Mouse (Mus musculus) intestine, embryonic 15.5 days (tissue): ENCODE data around the gene Itsn1. TPM values are rescaled to one million over a fixed set of nuclear protein-coding genes. Genes with fewer than 3 reads are reported as not detected.

Source experiments
- ATAC-seq: fragments of 200-750 bp; cut with Nextera tagmentation; 2 replicates; pipeline ENCODE4 v1.8.0; 2017; ENCODE audit warnings: moderate TSS enrichment, moderate library complexity
- H3K27ac ChIP-seq: fragments of 300-500 bp; sonication (generic); 2 replicates; pipeline ENCODE4 v1.5.1; 2015; ENCODE audit warnings: mild to moderate bottlenecking, inconsistent platforms
- H3K27me3 ChIP-seq: fragments of 300-500 bp; sonication (generic); replicated peaks from 2 replicates; pipeline ENCODE4 v1.6.1; 2015; ENCODE audit warnings: inconsistent platforms
- H3K36me3 ChIP-seq: fragments of 300-500 bp; sonication (generic); 2 replicates; pipeline ENCODE4 v1.6.1; 2015; ENCODE audit warnings: inconsistent platforms
- H3K4me1 ChIP-seq: fragments of 300-500 bp; sonication (generic); replicated peaks from 2 replicates; pipeline ENCODE4 v1.6.1; 2015; ENCODE audit warnings: inconsistent platforms
- H3K4me2 ChIP-seq: fragments of 300-500 bp; sonication (generic); replicated peaks from 2 replicates; pipeline ENCODE4 v1.6.1; 2015; ENCODE audit warnings: mild to moderate bottlenecking, inconsistent platforms
- H3K4me3 ChIP-seq: fragments of 300-500 bp; sonication (generic); replicated peaks from 2 replicates; pipeline ENCODE4 v1.5.1; 2015; ENCODE audit warnings: inconsistent platforms
- H3K9ac ChIP-seq: fragments of 300-500 bp; sonication (generic); 2 replicates; pipeline ENCODE4 v1.6.1; 2015; ENCODE audit warnings: inconsistent platforms
- H3K9me3 ChIP-seq: fragments of 300-500 bp; sonication (generic); 2 replicates; pipeline ENCODE4 v1.6.1; 2016; ENCODE audit warnings: inconsistent platforms
- WGBS: fragments of 180-500 bp; shearing (Covaris S2); methylation state at CpG from one replicate; pipeline ENCODE4 v1.1.7; 2015; 5-methylcytosine and 5-hydroxymethylcytosine counted together
- polyA plus RNA-seq: library from polyadenylated mRNA; unstranded; fragments of >200 nt; fragmentation: Nextera tagmentation; extraction: Ambion mirVana; gene quantifications from 2 replicates; pipeline ENCODE4 v1.2.1, GENCODE M21; 2015

The Itsn1 gene
- polyA plus RNA-seq, 1 experiment from 2014 or later = 16.4 TPM

DNA sequence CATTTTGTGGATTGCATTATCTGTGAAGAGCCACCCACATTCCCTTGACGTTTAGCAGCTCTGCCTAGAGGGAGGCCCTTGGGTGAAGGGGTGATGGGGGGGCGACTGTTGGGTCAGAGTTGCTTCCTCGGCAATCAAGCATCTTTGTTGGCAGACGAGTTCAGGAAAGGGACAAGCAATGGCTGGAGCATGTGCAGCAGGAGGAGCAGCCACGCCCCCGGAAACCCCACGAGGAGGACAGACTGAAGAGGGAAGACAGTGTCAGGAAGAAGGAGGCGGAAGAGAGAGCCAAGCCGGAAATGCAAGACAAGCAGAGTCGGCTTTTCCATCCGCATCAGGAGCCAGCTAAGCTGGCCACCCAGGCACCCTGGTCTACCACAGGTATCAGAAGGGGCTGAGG, 110.4 kb downstream of the Itsn1 start:
- no peaks in the 10 kb centered on the region; the same call in 1 of the 2 replicates for H3K36me3 ChIP-seq
- no peaks in the 10 kb centered on the region for H3K9me3 ChIP-seq
- H3K4me2 ChIP-seq = no peak overlapping the region
- H3K27me3 ChIP-seq = no peaks in the 10 kb centered on the region
- ATAC-seq = no peak
- no peak overlapping the region for H3K9ac ChIP-seq
- 36% methylated on average over 11 of the region's 11 CpGs for WGBS
- no peak overlapping the region for H3K4me3 ChIP-seq
- H3K27ac ChIP-seq = no peak overlapping the region
- peaks cover 6% of the 10 kb centered on the region; the same call in 1 of the 2 replicates for H3K4me1 ChIP-seq

- Histone ChIP-seq H3K27ac (no peak overlapping the region), H3K9ac (no peak overlapping the region), H3K36me3 (no peaks in the 10 kb centered on the region; the same call in 1 of the 2 replicates), H3K9me3 (no peaks in the 10 kb centered on the region), H3K4me3 (no peak overlapping the region), H3K4me2 (no peak overlapping the region), H3K4me1 (peaks cover 1% of the 10 kb centered on the region; the same call in 1 of the 2 replicates), H3K27me3 (no peaks in the 10 kb centered on the region)
- ATAC-seq = 0 out of 2 replicates have a peak, but pooled peaks have one; percentile 44
- WGBS = 71% methylated on average over 14 of the region's 14 CpGs
Measured at GRCm38 (mm10) chr16:91841026-91841630, 112.0 kb downstream of the Itsn1 start.

GRCm38 (mm10) chr16:91846089-91846741, 117.1 kb downstream of the Itsn1 start:
- H3K4me1 ChIP-seq = no peaks in the 10 kb centered on the region
- H3K9me3 ChIP-seq = no peaks in the 10 kb centered on the region
- WGBS = 35% methylated on average over 10 of the region's 10 CpGs
- ATAC-seq = peak; percentile 61
- peaks cover 5% of the 10 kb centered on the region; the same call in 1 of the 2 replicates for H3K36me3 ChIP-seq
- H3K9ac ChIP-seq = no peak overlapping the region
- no peak overlapping the region for H3K27ac ChIP-seq
- no peak overlapping the region for H3K4me2 ChIP-seq
- no peak overlapping the region for H3K4me3 ChIP-seq
- H3K27me3 ChIP-seq = no peaks in the 10 kb centered on the region

GRCm38 (mm10) chr16:91847525-91848225, 118.6 kb downstream of the Itsn1 start:
- H3K27ac ChIP-seq = no peak overlapping the region
- H3K9me3 ChIP-seq = no peaks in the 10 kb centered on the region
- H3K4me3 ChIP-seq = no peak overlapping the region
- ATAC-seq = no peak
- H3K4me1 ChIP-seq = no peaks in the 10 kb centered on the region
- H3K36me3 ChIP-seq = peaks cover 11% of the 10 kb centered on the region
- no peaks in the 10 kb centered on the region for H3K27me3 ChIP-seq
- H3K4me2 ChIP-seq = no peak overlapping the region
- no peak overlapping the region for H3K9ac ChIP-seq
- 91% methylated on average over 13 of the region's 13 CpGs for whole genome bisulfite sequencing

DNA sequence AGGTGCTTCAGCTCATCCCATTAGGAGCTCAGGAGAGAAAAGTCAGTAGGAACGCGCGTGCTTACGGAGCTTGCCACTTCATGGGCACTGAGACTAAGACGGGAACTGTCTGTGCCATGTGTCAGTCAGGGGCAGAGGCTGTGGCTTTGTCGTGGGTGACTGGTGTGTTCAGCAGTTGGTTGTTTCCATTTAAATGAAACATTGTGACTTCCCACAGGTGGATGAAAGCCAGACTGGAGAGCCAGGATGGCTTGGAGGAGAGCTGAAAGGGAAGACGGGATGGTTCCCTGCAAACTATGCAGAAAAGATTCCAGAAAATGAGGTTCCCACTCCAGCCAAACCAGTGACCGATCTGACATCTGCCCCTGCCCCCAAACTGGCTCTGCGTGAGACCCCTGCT, 119.4 kb downstream of the Itsn1 start:
- H3K4me1 ChIP-seq = no peaks in the 10 kb centered on the region
- WGBS = 92% methylated on average over 9 of the region's 9 CpGs
- ATAC-seq = no peak

GRCm38 (mm10) chr16:91848906-91849603, 120.0 kb downstream of the Itsn1 start:
- Histone ChIP-seq H3K27me3 (no peaks in the 10 kb centered on the region), H3K9ac (no peak overlapping the region), H3K9me3 (no peaks in the 10 kb centered on the region), H3K4me2 (no peak overlapping the region), H3K4me1 (no peaks in the 10 kb centered on the region), H3K4me3 (no peak overlapping the region), H3K27ac (no peak overlapping the region), H3K36me3 (peaks cover 11% of the 10 kb centered on the region)
- no peak for ATAC-seq
- WGBS = 90% methylated on average over 7 of the region's 7 CpGs

More for the DNA sequence above, 119.4 kb downstream of the Itsn1 start:
- Histone ChIP-seq H3K27me3 (no peaks in the 10 kb centered on the region), H3K27ac (no peak overlapping the region), H3K9me3 (no peaks in the 10 kb centered on the region), H3K36me3 (peaks cover 11% of the 10 kb centered on the region), H3K4me3 (no peak overlapping the region), H3K9ac (no peak overlapping the region), H3K4me2 (no peak overlapping the region)

- no peak overlapping the region for H3K4me2 ChIP-seq
- no peaks in the 10 kb centered on the region for H3K27me3 ChIP-seq
- H3K4me1 ChIP-seq = no peaks in the 10 kb centered on the region
- WGBS = 87% methylated on average over 3 of the region's 3 CpGs
- no peaks in the 10 kb centered on the region for H3K9me3 ChIP-seq
- no peak overlapping the region for H3K9ac ChIP-seq
- no peak overlapping the region for H3K27ac ChIP-seq
- peaks cover 15% of the 10 kb centered on the region for H3K36me3 ChIP-seq
- no peak for ATAC-seq
- H3K4me3 ChIP-seq = no peak overlapping the region
Measured at GRCm38 (mm10) chr16:91850175-91850574, 121.1 kb downstream of the Itsn1 start.

- 84% methylated on average over 19 of the region's 19 CpGs for WGBS
- H3K9ac ChIP-seq = no peak overlapping the region
- H3K4me2 ChIP-seq = no peak overlapping the region
- no peaks in the 10 kb centered on the region for H3K4me1 ChIP-seq
- H3K36me3 ChIP-seq = peaks cover 15% of the 10 kb centered on the region
- ATAC-seq = no peak
- no peak overlapping the region for H3K27ac ChIP-seq
- no peaks in the 10 kb centered on the region for H3K9me3 ChIP-seq
- H3K4me3 ChIP-seq = no peak overlapping the region
- H3K27me3 ChIP-seq = no peaks in the 10 kb centered on the region
Measured at GRCm38 (mm10) chr16:91851456-91852231, 122.6 kb downstream of the Itsn1 start.

- Histone ChIP-seq H3K36me3 (peaks cover 15% of the 10 kb centered on the region), H3K9me3 (no peaks in the 10 kb centered on the region), H3K4me2 (no peak overlapping the region), H3K4me1 (no peaks in the 10 kb centered on the region), H3K4me3 (no peak overlapping the region), H3K27me3 (no peaks in the 10 kb centered on the region), H3K9ac (no peak overlapping the region), H3K27ac (no peak overlapping the region)
- WGBS = 80% methylated on average over 10 of the region's 10 CpGs
- no peak for ATAC-seq
Measured at GRCm38 (mm10) chr16:91852753-91853152, 123.7 kb downstream of the Itsn1 start.

GRCm38 (mm10) chr16:91853223-91853622, 124.1 kb downstream of the Itsn1 start:
- Histone ChIP-seq H3K27me3 (no peaks in the 10 kb centered on the region), H3K4me3 (no peak overlapping the region), H3K9me3 (no peaks in the 10 kb centered on the region), H3K27ac (no peak overlapping the region), H3K9ac (no peak overlapping the region), H3K36me3 (peaks cover 15% of the 10 kb centered on the region), H3K4me2 (no peak overlapping the region), H3K4me1 (no peaks in the 10 kb centered on the region)
- no peak for ATAC-seq
- WGBS = 88% methylated on average over 12 of the region's 12 CpGs

DNA sequence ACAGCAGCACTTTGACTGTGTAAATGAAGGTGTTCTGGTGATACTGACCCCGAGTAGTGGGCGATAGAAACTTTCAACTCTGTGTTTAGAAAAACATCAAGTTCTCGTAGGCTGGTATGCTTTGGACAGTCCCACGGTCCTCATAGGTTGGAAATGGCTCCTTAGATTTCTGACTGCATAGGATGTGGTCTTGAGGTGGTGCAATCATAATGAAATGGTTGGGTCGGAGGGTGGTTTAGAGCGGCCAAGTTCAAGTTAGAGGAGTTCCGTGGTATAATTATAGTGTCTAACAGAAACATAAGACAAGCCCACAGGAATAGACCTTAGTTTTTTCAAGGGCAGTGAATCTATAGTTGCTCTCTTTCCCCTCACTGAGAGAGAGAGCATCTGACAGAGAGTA, 129.6 kb downstream of the Itsn1 start:
- H3K27ac ChIP-seq = no peak overlapping the region
- no peak overlapping the region for H3K4me3 ChIP-seq
- 84% methylated on average over 7 of the region's 7 CpGs for WGBS
- H3K27me3 ChIP-seq = no peaks in the 10 kb centered on the region
- peaks cover 14% of the 10 kb centered on the region for H3K4me1 ChIP-seq
- ATAC-seq = no peak
- no peak overlapping the region for H3K9ac ChIP-seq
- no peaks in the 10 kb centered on the region for H3K9me3 ChIP-seq
- no peak overlapping the region for H3K4me2 ChIP-seq
- H3K36me3 ChIP-seq = peaks cover 4% of the 10 kb centered on the region; the same call in 1 of the 2 replicates
